Mouse (Mus musculus): ENCODE results near the gene C2cd2.

C2cd2 gene

DNA sequence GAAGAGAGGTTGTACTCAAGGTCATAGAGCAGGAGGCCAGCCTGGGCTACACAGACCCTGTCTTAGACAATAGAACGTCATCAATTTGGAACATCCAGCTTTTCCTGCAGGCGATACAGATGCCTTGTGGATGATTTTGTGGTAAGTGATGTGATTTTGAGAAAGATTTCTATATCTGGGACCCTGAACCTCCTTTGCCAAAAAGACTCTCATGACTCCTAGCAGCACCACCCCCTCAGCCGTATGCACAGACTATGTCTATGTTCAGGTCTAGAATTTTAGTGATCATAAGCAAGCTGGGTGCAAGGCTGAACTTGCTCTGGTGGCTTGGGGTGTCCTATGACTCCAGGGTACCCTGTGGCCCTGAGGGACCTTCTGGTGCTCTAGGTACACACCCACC lies 156.8 kb downstream of the C2cd2 start:
- no peak for DNase-seq
